Mouse (Mus musculus): ENCODE measurements at regions not wholly inside any gene's neighbourhood (a gene's known extent, or its start where the extent isn't known, plus 50 kb on each side); places are given as distances from the start of the nearest gene placed in this dataset.
A peak's percentile ranks its signal among the peaks of the same experiment; 100 is the strongest.

DNA sequence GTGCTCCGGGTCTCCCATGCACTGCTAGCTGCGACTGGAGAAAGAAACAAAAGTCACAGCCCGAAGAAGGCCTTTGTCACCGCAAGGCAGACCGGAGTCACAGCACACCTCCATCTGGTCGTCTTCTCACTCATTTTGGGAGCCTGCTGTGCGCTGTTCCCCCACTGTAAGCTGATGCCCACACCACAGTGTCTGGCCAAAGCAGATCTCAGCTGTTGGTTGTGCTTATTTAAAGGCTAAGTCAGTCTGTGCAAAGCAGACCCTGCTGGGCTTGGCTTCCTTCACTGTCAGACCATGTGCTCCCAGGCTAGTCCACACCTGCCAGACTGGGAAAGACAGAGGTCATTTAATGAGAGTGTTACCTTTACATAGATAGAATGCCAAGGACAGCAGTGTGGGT is 463.8 kb upstream of the Zmiz1 start:
- H3K4me3 ChIP-seq (ENCODE audit: low read depth, low read length), result no peak overlapping the region
- no peak for DNase-seq (ENCODE audit: low spot score)
- H3K9me3 ChIP-seq (ENCODE audit: control insufficient read depth, low read length), result no peaks in the 10 kb centered on the region
- H3K27me3 ChIP-seq (ENCODE audit: control insufficient read depth, insufficient read depth, low read length), result no peaks in the 10 kb centered on the region
- H3K4me2 ChIP-seq (replicated peaks; ENCODE audit: low read depth, low read length), result no peak overlapping the region
- H3K27ac ChIP-seq (ENCODE audit: low read depth, low read length), result no peak overlapping the region
- H3K9ac ChIP-seq (ENCODE audit: low read depth, low read length), result no peak overlapping the region
- no peaks in the 10 kb centered on the region for H3K36me3 ChIP-seq (ENCODE audit: control insufficient read depth, insufficient read depth, low read length)
- peaks cover 14% of the 10 kb centered on the region for H3K4me1 ChIP-seq (replicated peaks; ENCODE audit: control insufficient read depth, insufficient read depth, low read length)
- ATAC-seq (ENCODE audit: low FRiP score), result no peak
- WGBS, result 54% methylated on average over 7 of the region's 7 CpGs

- no peak overlapping the region for H3K27ac ChIP-seq (ENCODE audit: low read depth, low read length)
- H3K4me1 ChIP-seq (replicated peaks; ENCODE audit: control insufficient read depth, insufficient read depth, low read length), result peaks cover 14% of the 10 kb centered on the region
These were observed 461.0 kb upstream of the Zmiz1 start for GRCm38 (mm10) chr14:24997786-24998509.

GRCm38 (mm10) chr14:24999008-24999572 is 459.9 kb upstream of the Zmiz1 start:
- Histone ChIP-seq H3K9ac (ENCODE audit: low read depth, low read length) (no peak overlapping the region), H3K4me2 (replicated peaks; ENCODE audit: low read depth, low read length) (no peak overlapping the region), H3K9me3 (ENCODE audit: control insufficient read depth, low read length) (no peaks in the 10 kb centered on the region), H3K4me3 (ENCODE audit: low read depth, low read length) (no peak overlapping the region), H3K27me3 (ENCODE audit: control insufficient read depth, insufficient read depth, low read length) (no peaks in the 10 kb centered on the region), H3K4me1 (replicated peaks; ENCODE audit: control insufficient read depth, insufficient read depth, low read length) (peaks cover 12% of the 10 kb centered on the region), H3K27ac (ENCODE audit: low read depth, low read length) (no peak overlapping the region), H3K36me3 (ENCODE audit: control insufficient read depth, insufficient read depth, low read length) (no peaks in the 10 kb centered on the region)
- ATAC-seq (ENCODE audit: low FRiP score) (no peak), DNase-seq (ENCODE audit: low spot score) (no peak)
- WGBS, result 54% methylated on average over 3 of the region's 3 CpGs

More at GRCm38 (mm10) chr14:24997786-24998509, 461.0 kb upstream of the Zmiz1 start:
- H3K9ac ChIP-seq (ENCODE audit: low read depth, low read length), result no peak overlapping the region
- 33% methylated on average over 14 of the region's 14 CpGs for WGBS
- no peaks in the 10 kb centered on the region for H3K27me3 ChIP-seq (ENCODE audit: control insufficient read depth, insufficient read depth, low read length)
- H3K36me3 ChIP-seq (ENCODE audit: control insufficient read depth, insufficient read depth, low read length), result no peaks in the 10 kb centered on the region
- DNase-seq (ENCODE audit: low spot score) (peak; percentile 42), ATAC-seq (ENCODE audit: low FRiP score) (peak; percentile 30; the same call in 1 of the 2 replicates)
- no peak overlapping the region for H3K4me3 ChIP-seq (ENCODE audit: low read depth, low read length)
- H3K4me2 ChIP-seq (replicated peaks; ENCODE audit: low read depth, low read length), result no peak overlapping the region
- no peaks in the 10 kb centered on the region for H3K9me3 ChIP-seq (ENCODE audit: control insufficient read depth, low read length)

- H3K4me3 ChIP-seq (ENCODE audit: low read depth, low read length), result no peak overlapping the region
- ATAC-seq (ENCODE audit: low FRiP score) (no peak), DNase-seq (ENCODE audit: low spot score) (no peak)
- no peaks in the 10 kb centered on the region for H3K4me1 ChIP-seq (replicated peaks; ENCODE audit: control insufficient read depth, insufficient read depth, low read length)
- no peaks in the 10 kb centered on the region for H3K9me3 ChIP-seq (ENCODE audit: control insufficient read depth, low read length)
- no peak overlapping the region for H3K9ac ChIP-seq (ENCODE audit: low read depth, low read length)
- no peaks in the 10 kb centered on the region for H3K27me3 ChIP-seq (ENCODE audit: control insufficient read depth, insufficient read depth, low read length)
- 79% methylated on average over 11 of the region's 11 CpGs for WGBS
- H3K36me3 ChIP-seq (ENCODE audit: control insufficient read depth, insufficient read depth, low read length), result no peaks in the 10 kb centered on the region
- H3K27ac ChIP-seq (ENCODE audit: low read depth, low read length), result no peak overlapping the region
- no peak overlapping the region for H3K4me2 ChIP-seq (replicated peaks; ENCODE audit: low read depth, low read length)
These were observed 453.6 kb upstream of the Zmiz1 start for GRCm38 (mm10) chr14:25005241-25005946.

DNA sequence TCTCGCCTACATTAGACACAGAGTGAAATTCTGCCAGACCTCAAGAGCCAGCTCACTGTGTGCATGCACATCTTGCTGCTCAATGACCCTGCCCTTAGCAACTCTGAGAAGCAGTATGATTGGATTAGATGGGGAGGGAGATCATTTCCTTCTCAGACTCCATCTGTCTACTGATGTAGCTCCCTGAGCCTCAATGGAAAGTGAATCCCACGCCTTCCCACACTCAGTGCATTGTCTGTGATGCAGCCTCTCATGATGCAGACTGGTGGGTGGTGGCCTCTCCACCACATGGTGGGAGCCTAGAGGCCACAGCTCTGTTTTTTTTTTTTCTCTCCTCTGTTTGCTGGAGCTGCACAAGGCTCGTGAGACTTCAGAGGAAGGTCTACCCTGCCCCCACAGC is 447.1 kb upstream of the Zmiz1 start:
- Histone ChIP-seq H3K4me3 (ENCODE audit: low read depth, low read length) (no peak overlapping the region), H3K36me3 (ENCODE audit: control insufficient read depth, insufficient read depth, low read length) (no peaks in the 10 kb centered on the region), H3K4me2 (replicated peaks; ENCODE audit: low read depth, low read length) (no peak overlapping the region), H3K9me3 (ENCODE audit: control insufficient read depth, low read length) (no peaks in the 10 kb centered on the region), H3K27ac (ENCODE audit: low read depth, low read length) (no peak overlapping the region), H3K4me1 (replicated peaks; ENCODE audit: control insufficient read depth, insufficient read depth, low read length) (peaks cover 5% of the 10 kb centered on the region), H3K27me3 (ENCODE audit: control insufficient read depth, insufficient read depth, low read length) (no peaks in the 10 kb centered on the region), H3K9ac (ENCODE audit: low read depth, low read length) (no peak overlapping the region)
- ATAC-seq (ENCODE audit: low FRiP score), result no peak
- WGBS, result 58% methylated on average over 3 of the region's 3 CpGs
- DNase-seq (ENCODE audit: low spot score), result no peak

- no peak overlapping the region for H3K4me3 ChIP-seq (ENCODE audit: low read depth, low read length)
These were observed 443.4 kb upstream of the Zmiz1 start for GRCm38 (mm10) chr14:25015288-25016238.

DNA sequence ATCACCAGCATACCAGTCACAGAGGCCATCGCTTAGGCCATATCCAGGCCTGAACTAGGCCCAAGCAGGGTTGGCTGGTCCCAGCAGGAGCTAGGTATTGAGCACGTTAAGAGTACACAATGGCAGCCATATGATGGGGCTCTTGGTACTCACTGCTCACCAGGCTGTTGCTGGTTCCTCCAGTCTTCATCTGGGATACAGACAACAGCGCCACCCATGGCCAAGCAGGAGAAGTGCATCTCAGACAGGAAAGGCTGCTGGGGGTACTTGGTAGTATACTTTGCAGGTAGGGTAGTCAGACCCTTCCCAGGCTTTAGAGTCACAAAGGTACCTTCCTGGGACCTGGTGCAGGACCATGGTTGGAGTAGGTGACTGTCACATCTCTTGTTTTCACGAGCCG is 441.1 kb upstream of the Zmiz1 start:
- Histone ChIP-seq H3K36me3 (ENCODE audit: control insufficient read depth, insufficient read depth, low read length) (no peaks in the 10 kb centered on the region), H3K4me3 (ENCODE audit: low read depth, low read length) (no peak overlapping the region), H3K27me3 (ENCODE audit: control insufficient read depth, insufficient read depth, low read length) (no peaks in the 10 kb centered on the region), H3K9me3 (ENCODE audit: control insufficient read depth, low read length) (no peaks in the 10 kb centered on the region), H3K4me1 (replicated peaks; ENCODE audit: control insufficient read depth, insufficient read depth, low read length) (peaks cover 5% of the 10 kb centered on the region), H3K4me2 (replicated peaks; ENCODE audit: low read depth, low read length) (no peak overlapping the region), H3K27ac (ENCODE audit: low read depth, low read length) (no peak overlapping the region), H3K9ac (ENCODE audit: low read depth, low read length) (no peak overlapping the region)
- WGBS, result 68% methylated on average over 5 of the region's 5 CpGs
- ATAC-seq (ENCODE audit: low FRiP score), result no peak
- DNase-seq (ENCODE audit: low spot score), result no peak

More at GRCm38 (mm10) chr14:25015288-25016238, 443.4 kb upstream of the Zmiz1 start:
- ATAC-seq (ENCODE audit: low FRiP score) (peak; percentile 75), DNase-seq (ENCODE audit: low spot score) (peak; percentile 73)
- Histone ChIP-seq H3K27me3 (ENCODE audit: control insufficient read depth, insufficient read depth, low read length) (no peaks in the 10 kb centered on the region), H3K27ac (ENCODE audit: low read depth, low read length) (peak overlapping the region; percentile 89), H3K9ac (ENCODE audit: low read depth, low read length) (no peak overlapping the region; the same call in 1 of the 2 replicates), H3K4me1 (replicated peaks; ENCODE audit: control insufficient read depth, insufficient read depth, low read length) (peaks cover 5% of the 10 kb centered on the region), H3K4me2 (replicated peaks; ENCODE audit: low read depth, low read length) (no peak overlapping the region; the same call in none of the 2 replicates), H3K9me3 (ENCODE audit: control insufficient read depth, low read length) (no peaks in the 10 kb centered on the region), H3K36me3 (ENCODE audit: control insufficient read depth, insufficient read depth, low read length) (no peaks in the 10 kb centered on the region)
- 0% methylated on average over 8 of the region's 8 CpGs for WGBS

DNA sequence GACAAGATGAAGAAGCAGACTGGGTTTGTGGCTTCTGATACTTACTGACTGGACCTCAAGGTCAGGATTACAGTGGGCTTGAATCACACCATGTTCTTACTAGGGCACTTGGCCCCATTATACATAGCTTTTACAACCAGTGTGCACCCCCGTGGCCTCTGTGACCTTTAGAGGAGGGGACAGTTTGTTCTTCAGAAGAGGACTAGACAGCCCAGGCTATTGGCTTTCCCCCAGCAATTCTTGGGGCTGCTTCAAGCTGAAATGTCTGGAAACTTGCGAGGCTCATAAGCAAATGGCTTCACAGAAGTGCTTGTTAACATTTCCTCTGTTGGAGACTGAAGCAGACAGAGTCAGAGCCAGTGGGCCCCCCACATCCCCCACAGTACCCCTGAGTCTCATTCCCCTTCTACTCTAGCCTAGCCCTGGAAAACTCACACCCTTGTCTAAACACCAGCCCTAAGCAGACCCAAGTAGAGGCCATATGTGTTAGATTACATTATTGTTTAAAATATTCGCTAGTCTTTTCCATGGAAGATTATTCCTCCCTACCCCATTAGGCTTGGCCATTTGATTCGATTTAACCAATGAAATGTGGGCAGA is 439.6 kb upstream of the Zmiz1 start:
- Histone ChIP-seq H3K4me2 (replicated peaks; ENCODE audit: low read depth, low read length) (no peak overlapping the region), H3K36me3 (ENCODE audit: control insufficient read depth, insufficient read depth, low read length) (no peaks in the 10 kb centered on the region), H3K27me3 (ENCODE audit: control insufficient read depth, insufficient read depth, low read length) (no peaks in the 10 kb centered on the region), H3K9me3 (ENCODE audit: control insufficient read depth, low read length) (no peaks in the 10 kb centered on the region), H3K4me3 (ENCODE audit: low read depth, low read length) (no peak overlapping the region), H3K9ac (ENCODE audit: low read depth, low read length) (no peak overlapping the region), H3K4me1 (replicated peaks; ENCODE audit: control insufficient read depth, insufficient read depth, low read length) (peaks cover 5% of the 10 kb centered on the region), H3K27ac (ENCODE audit: low read depth, low read length) (no peak overlapping the region)
- ATAC-seq (ENCODE audit: low FRiP score) (no peak), DNase-seq (ENCODE audit: low spot score) (no peak)
- WGBS, result 77% methylated on average over 4 of the region's 4 CpGs
